Mouse (Mus musculus) spleen, postnatal 10 days (tissue): ENCODE data around the gene Cpeb3.
"Not testable (repeated sequence)": the region's sequence is repeated elsewhere in the genome, so short reads cannot be mapped to it uniquely, and the experiment has no call there.

ENCODE experiments used
- DNase-seq, 2 experiments: peaks; one replicate each; pipeline ENCODE4 v3.0.0; 2021 to 2022; ENCODE audit warnings: low spot score in 2 of 2

The Cpeb3 gene

DNA sequence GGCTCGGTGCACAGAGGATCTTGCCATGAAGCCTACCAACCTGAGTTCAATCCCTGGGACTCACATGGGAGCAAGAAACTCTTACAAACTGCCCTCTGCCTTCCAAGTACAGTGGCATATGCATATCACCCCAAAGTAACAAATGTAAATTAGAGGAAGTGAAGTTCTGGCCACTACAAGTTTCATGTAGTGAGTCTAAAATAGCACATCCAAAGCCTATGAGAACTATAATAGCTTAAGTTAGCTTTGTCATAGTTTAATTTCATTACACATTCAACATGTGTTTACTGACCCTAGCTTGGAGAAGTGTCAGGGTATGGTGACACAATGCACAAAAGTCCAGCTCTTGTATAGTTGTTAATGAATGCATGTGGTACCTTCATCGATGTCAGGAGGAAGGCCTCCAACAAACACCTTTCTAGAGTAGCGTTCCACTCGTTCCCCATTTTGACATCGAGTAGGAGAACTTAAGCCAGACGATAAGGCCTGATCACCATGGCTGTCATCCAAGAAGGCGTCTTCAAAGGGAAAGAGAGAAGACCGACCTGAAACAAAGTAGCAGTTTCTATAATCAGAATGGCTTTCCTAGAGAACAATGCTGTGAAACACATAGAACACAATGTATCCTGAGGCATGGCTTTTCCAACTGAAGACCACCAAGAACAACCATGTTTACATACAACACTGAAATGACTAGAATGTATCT, 120.2 kb downstream of the Cpeb3 start:
- no peak for DNase-seq

DNA sequence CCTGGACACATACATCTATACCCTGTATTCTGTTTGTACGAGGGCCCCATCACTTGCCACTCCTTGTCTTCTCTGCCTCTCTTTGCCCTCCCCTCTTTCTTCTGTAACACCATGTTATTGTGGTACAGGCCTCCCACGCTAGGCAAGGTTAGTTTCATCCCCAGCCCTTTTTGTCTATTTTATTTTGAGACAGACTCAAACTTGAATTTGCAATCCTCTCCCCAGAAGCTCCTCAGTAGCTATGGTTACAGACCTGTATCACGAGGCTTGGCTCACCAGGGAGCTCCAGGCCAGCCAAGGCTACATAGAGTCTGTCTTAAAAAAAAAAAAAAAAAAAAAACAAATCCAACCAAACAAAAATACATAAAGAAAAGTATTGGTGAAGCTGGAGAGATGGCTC, 123.9 kb downstream of the Cpeb3 start:
- no peak for DNase-seq

DNA sequence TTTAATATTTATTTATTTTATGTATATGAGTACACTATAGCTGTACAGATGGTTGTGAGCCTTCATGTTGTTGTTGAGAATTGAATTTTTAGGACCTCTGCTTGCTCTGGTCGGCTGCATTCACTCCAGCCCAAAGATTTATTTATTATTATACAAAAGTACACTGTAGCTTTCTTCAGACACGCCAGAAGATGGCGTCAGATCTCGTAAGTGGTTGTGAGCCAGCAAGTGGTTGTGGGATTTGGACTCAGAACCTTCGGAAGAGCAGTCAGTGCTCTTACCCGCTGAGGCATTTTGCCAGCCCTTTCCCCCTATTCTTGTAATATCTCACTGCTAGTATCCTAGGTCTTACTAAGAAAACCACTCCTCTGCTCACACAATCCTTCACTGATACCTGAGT, 126.9 kb downstream of the Cpeb3 start:
- no peak for DNase-seq

DNA sequence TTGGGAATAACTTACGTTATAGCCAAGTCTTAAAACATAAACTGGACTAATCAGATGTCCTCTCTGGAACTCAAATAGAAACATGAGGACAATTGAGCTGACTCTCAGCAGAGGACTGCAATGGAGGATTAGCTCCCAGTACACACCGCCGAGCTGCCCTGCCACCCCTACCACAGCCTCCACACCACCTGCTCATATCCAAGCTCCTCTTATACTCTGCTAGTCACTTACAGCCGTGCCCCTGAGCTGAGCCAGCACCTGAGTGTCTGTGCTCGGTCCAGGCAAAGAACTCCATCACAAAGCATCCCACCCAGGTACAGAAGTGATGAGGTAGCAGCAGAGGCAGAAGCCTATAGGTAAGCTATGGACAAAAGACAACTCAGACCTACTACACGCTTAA, 129.2 kb downstream of the Cpeb3 start:
- DNase-seq: no peak

DNA sequence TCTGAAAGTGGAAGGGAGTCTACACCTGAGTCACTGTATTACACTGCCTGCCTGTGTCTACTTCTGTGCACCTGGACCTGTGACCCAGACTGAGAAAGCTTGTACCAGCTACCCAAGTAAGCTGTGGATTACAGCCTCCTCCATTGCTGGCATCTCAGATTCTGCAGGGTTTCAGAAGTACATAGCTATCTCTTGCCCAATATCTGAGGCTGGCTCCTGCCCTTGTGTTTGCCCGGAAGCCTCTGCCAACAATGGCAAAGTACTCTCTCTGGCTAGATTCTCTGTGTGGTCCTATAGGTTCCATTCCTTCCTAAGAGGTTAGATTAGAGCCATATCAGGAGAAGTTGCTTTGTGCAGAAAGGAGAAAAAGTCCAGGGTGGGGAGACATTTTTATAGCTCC, 129.8 kb downstream of the Cpeb3 start:
- no peak for DNase-seq

DNA sequence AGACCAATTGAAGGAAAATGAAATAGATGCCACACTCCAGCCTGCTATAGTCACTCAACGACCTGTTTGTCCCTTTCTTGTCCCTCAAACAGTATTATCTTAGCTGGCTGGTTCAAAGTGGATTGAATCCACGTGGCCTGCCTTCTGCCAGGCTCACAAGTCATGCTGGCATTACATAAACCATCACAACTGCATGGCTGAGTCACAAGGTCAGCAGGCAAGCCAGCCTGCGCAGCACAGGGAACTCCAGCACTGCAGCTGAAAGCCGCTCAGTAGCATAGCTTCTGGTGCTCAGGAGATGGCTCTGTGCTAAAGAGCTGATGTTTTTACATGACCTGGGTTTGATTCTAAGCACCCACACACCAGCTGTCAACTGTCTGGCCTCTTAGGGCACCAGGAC, 130.3 kb downstream of the Cpeb3 start:
- DNase-seq: no peak

DNA sequence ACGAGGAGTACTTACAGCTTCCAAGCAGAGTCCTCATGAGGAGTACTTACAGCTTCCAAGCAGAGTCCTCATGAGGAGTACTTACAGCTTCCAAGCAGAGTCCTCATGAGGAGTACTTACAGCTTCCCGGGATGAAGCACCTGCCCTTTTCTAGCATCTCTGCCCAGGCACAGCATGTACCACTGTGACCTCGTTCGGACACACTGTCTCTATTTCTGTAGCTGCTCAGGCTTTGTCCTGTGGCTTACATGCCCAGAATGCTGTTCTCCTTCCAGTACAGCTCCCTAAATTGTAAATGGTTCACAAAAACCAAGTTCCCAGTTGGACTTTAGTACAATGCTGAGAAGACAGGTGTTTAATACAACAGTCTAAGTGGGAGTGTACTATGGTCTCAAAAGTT, 131.1 kb downstream of the Cpeb3 start:
- DNase-seq: not testable (repeated sequence)

DNA sequence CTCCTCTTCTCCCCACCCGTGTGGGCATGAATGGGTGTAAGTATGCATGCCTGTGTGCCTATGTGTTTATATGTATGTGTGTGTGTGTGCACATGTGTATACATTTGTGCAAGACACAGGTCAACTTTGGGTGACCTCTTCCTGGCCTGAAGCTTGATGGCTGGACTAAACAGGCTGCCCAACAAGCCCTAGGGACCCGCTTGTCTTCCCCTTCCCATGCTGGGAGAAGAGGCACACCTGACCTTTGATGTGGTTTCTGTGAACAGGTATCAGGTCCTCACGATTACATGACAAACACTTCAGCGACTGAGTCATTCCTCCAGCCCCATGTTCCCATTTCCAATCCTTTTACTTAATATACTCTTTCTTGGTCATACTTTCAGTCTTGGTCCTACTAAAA, 131.8 kb downstream of the Cpeb3 start:
- DNase-seq: no peak

DNA sequence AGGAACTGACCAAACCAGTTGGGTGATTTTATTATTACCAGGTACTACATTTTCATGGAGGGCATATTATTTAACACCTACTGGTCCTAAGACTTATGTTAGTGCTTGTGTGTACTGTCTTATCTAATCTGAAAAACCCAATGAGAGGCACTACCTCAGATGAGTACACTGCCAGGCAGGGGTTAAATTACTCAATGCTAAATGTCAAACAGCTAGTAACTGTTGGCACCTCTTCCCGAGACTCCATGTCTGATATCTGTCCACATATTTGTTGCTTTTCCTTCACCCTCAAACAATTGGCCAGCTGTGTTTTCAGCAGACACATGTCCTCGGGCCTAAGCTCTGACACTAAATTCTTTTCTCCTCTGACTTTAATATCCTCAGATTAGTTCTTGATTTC, 132.3 kb downstream of the Cpeb3 start:
- DNase-seq: no peak

DNA sequence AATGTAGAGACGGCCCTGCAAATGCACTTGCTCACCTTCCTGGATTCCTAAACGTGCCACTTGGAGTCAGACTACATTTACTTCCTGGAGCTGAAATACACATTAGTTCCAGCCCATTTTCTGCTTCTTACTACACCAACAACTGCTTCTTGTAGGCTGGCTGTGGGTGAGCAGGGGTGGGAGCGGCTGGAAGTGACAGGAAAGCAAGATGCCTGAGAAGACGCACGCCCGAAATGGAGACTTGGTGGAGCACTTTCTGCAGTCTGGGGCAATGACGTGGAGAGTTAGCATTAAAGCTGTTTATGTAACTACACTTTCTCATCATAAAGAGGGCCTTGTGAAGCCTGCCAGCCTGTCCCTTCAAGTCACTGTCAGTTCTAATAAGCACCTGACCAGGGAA, 132.7 kb downstream of the Cpeb3 start:
- no peak for DNase-seq

DNA sequence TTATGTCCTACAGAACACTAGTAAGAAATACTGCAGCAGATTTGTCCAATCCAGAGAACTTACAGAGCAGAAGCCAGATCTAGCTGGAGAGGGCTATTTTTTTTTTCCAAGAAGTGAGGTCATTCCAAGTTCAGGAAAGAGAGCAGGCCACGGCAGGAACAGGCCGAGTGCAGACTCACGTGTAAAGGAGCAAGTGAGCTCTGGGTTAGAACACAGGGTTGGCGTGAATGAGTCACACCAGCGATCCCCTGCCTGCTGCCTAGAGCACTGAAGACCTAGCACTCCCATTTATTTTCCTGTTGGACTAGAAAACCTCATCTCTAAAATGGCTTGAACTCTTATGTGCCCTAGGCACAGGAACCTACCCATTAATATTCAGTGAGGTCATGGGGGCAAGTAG, 133.7 kb downstream of the Cpeb3 start:
- DNase-seq: no peak

DNA sequence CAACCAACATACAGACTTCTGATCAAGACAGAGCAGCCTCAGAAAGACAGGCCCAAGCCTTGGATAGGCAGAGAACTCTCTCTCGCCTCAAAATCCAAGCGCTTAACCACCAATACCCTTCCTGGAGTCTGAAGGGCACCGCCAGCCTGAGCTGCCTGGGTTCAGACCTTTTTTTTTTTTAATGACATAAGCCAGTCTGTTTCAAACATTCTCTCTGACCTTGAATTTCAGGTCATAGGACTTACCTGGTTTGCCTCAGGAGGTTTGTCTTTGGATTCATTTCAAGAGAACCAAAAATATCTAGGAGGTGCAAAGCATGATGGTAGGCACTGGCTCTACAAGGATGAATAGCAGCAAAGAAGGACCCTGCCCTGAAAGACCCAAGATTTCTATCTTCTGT, 134.1 kb downstream of the Cpeb3 start:
- DNase-seq: no peak

DNA sequence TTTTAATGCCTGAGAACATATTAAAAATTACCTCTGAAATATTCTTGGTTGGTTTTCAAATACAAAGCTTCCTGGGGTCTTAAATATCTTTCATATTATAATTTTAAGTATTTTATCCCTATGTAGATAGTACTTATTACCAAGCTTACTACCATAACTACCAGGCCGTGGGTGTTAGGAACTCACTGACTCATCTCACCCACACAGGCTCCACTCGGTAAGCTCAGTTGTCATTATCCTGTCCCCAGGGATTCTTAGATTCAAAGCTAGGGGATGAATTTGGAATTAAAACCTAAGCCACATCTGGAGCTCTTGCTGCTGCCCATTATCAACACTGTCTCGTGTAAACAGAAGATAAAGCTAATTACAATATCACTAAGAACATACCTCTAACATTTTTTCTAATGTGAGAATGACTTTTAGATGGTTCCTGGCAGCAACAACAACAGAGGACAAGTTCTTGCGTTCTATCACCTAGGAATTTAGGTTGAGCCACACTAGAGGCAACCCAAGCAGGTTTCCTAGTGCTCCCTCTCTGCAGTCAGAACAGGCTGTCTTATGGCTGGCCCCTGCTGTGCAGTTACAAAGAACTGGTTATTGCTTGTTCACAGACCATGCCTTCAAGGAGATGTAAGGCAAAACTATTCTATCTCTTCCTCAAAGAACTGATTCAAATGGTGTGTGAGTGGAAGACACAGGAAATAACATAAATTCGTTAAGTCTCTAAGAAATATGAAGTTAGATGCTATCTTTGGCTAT, 135.4 kb downstream of the Cpeb3 start:
- no peak for DNase-seq

DNA sequence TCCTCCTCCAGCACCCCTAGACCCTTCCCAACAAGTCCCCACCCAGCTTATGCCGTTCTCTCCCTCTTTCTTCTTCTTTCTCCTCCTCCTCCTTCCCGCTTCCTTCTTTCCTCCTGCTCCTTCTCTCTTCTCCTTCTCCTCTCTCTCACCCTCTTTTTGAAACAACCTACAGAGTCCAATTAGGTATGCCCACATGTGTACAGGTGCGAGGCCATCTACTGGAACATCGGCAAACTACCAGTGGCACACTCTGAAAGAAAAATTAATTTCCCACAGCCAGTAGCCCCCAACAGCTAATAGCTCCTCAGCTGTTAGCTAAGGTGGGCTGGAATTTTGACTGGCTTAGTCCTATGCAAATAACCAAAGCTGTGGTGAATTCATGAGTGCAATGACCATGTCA, 139.2 kb downstream of the Cpeb3 start:
- DNase-seq: no peak

DNA sequence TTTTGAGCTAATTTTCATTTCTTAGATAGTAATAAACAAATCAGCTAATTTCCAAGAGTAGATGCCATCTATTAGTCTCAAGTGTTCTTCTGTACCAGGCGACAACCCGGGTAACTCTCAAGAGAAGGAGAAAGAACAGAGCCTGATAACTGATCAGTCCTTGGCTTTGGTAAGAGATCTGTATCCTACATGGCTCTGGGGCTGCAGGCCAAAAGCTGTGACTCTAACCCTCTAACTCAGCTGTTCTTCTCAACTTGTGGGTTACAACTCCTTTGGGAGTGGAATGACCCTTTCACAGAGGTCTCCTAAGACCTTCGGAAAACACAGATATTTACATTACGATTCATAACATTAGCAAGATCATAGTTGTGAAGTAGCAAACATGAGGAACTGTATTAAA, 148.3 kb downstream of the Cpeb3 start:
- no peak for DNase-seq

DNA sequence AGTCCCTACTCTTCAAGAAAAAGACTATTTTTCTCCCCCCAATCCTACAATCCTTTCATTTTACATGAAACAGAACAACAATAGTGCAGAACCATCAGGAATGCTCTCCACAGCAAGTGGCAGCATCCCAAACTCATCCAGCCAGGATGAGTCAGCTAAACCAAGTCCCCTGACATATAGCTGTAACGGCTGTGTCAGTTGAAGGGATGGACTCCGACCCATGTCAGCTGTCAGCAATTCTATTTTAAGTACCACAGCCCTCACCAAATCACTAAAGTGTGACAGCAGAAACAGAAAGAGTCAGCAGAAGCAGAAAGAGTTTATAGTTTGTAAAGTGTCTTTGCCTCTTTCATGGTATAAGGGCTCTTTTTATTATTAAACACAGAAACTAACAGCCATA, 148.8 kb downstream of the Cpeb3 start:
- DNase-seq: no peak

DNA sequence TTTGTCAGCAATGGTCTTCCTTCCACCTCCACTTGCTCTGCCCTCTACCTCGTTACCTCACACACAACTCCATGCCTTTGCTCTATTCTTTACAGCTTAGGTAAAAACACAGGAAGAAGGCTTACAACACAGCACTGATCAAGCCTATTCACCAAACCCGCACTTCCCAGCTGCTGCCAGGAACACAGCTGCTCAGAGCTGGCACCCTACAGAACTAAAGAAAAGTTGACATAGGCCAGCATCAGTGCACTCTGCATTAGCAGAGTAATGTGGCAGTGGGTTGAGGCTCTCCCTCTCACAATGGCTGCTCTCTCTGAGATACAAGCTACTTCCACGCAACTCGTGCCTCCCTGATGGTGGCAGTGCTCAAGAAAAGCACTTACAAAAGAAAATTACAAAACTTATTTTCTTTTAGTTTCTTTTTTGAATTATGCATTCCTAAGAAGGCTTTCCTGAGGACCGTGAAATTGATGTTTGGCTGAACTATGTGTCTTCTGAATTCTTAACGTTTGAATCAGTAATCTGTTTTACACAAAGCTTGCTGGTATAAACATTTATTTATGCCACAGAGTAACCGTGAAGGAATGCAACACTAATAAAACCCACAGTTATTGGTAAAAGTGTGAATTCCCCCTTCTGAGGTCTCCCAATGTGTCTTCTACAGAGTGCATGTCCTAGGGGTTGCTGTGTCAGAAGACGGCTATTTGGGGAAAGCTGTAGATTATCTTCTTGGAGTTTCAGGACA, 151.1 kb downstream of the Cpeb3 start:
- DNase-seq: no peak

DNA sequence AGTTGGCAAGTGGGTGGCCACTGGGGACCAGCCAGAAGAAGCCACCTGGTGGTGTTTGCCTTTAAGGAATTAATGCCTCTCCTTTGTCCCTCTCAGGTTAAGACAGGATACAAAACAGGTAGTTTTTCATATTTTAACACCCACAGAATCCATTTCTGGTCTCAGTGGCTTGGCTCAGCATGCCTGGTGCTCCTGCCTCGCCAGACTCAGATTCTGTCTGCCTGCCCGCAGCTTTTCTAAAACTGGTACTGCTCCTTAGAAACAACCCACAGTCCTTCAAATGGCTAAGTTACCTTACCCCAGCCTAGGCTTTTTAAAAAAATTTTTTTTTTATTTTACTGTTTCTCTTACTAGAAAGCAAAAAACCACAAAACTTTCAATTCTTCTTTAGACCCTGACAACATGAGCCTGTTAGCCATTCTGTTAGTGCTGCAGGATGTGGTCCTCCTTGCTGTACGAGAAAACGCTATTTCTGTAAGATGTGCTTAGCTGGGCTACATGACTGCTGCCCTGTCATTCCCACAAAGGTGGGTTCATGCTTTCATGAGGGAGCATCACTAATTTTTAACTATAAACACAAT, 152.3 kb downstream of the Cpeb3 start:
- no peak for DNase-seq

DNA sequence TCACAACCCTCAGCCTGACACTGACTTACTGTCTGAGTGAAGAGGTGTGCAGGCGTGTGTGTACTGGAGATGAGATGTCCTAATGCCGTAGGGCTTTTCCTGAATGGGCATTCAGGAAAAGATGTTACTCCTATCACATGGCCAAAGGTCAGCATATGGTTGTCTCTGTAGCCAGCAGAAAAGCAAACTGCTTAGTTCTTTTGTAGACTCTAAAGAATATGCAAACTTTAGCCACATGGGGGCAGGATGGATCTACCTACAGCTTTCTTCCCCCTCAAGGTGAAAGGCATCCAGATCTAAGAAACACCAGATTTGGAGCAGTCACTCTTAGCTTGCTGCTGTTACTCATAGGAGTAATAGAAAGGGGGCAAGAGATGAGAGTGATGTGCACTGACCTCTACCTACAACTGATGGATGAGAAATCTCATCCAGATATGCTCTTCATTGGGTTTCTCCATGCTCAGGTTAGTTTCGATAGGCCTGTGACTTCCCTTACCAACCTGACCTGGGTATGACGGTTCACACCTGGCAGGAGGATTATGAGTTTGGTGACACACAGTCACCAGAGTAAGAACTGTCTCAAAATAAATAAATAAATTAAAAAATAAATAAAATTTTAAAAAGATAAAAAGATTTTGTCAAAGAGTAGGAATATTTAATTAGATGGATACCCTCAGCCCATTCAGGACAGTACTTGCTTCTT, 157.6 kb downstream of the Cpeb3 start:
- DNase-seq: peak; percentile 32 to 68

DNA sequence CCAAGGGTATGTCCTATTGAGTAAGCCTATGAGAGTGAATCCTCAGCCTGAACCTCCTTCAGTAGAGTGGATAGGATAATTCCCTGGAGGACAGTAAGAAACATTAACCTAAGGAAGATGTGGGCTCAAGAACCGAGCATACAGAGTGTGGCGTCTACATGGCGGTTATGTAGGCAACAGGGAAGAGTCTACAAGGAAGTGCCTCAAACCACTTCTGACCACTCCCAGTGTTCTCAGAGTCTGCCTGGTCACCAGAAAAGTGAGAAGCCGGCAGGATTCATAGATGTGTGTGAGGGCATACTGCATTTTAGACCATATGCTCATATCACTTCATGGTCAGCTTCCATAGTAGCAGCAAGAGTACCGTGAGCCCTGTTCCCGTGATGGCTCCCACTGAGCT, 159.9 kb downstream of the Cpeb3 start:
- no peak for DNase-seq

DNA sequence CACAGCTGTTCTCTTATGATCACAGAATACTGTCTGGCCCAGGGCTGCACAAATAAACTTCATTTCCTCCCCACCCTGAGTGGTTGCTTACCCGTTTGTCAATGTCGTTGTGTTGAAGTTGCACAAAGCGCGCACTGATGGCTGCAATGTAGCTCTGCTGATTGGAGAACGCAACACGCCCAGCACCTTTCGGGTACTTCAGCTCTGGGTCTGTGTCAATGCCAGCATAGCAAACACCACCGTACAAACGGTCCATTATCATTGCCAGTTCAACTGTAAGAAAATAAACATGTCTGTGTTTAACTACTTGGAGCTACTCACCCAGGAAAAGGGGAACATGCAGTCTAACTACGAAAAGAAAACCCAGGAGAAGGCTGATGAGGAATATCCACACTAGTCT, 164.0 kb downstream of the Cpeb3 start:
- DNase-seq: no peak

DNA sequence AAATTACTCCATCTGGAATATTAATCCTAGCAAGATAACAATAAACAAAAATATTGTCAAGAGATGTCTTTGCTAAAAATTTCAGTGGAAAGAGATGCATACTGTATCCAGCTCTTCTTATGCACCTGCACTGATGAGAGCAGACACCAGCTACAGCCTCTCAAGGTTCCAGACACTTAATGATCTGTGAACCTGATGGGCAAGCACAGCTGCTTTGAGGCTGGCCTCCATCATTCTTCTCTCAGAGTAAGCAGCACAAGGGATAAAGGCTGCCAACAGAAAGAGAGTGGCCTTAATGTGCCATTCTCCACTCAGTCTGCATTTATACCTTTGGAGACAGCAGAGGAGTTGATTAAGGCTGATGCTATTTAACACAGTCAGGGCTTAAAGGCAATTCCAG, 167.5 kb downstream of the Cpeb3 start:
- no peak for DNase-seq
